Mouse (Mus musculus): Measurements from ENCODE around the gene Tgfb2. TPM values are rescaled to one million over a fixed set of nuclear protein-coding genes. Genes with fewer than 3 reads are reported as not detected.

The Tgfb2 gene
- total RNA-seq (2021) = 10 to 100 TPM; 10.7 to 11.4 TPM
- long read RNA-seq, experiment 1, full-length matches to known transcripts = 1 of 2 reads
- long read RNA-seq, experiment 1, partial matches to known transcripts = 1 of 2 reads
- long read RNA-seq, experiment 1, other reads (novel, unspliced or antisense) = 0 of 2 reads
- long read RNA-seq, experiment 2, full-length matches to known transcripts = 1 of 10 reads
- long read RNA-seq, experiment 2, partial matches to known transcripts = 1 of 10 reads
- long read RNA-seq, experiment 2, other reads (novel, unspliced or antisense) = 8 of 10 reads

DNA sequence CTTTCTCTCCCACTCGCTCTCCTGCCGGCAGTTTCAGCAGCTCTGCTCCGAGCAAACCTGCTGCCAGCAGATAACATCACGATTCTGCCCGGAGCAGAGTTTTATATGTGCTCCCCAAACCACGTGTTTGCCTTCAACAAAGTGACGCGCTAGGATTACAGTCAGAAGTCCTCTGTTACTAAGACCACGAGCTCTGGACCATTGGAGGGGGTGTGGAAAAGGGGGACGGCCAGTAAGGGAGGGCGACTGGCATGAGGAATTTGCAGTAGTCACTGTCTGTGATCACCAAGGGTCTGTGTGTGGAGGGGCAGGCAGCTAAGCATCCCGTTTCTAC is at the start of gene Tgfb2:
Gene Tgfb2, minus strand, starts transcription at position 75 of the 334 bp plus-strand sequence.
- intact Hi-C loops (cut with DNase I) = loop anchor here (5.0 kb wide), 1 partner anchor 99 kb away; no protein-coding TSS in a partner anchor
- DNase-seq = peak in 1 of 2 experiments; percentile 28

DNA sequence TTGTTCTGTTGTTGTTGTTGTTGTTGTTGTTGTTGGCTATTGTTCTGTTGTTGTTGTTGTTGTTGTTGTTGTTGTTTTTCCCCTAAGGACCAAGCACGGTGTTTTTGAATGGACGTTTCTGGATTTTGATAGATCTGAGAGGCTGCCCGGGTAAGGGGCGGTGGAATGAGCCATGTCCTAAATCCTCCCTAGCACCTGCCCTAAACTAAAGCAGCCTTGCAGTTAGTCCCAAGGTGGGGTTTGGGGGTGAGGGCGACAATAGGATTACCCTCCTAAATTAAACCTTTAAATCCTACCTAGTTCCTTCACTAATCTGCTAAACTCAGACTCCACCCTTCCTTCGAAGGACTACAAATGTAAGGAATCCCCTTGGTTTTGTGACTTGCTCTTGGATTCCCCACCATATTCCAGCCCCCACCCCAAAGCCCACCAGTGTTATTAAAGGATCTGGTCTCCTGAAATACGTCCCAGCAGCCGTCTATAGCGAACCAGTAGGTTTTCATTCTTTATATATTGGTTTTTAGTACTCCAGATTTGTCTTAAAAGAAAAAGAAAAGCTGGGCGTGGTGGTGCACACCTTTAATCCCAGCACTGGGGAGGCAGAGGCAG is 44.0 kb upstream of the Tgfb2 start:
- intact Hi-C loops (cut with DNase I) = no loop called here

DNA sequence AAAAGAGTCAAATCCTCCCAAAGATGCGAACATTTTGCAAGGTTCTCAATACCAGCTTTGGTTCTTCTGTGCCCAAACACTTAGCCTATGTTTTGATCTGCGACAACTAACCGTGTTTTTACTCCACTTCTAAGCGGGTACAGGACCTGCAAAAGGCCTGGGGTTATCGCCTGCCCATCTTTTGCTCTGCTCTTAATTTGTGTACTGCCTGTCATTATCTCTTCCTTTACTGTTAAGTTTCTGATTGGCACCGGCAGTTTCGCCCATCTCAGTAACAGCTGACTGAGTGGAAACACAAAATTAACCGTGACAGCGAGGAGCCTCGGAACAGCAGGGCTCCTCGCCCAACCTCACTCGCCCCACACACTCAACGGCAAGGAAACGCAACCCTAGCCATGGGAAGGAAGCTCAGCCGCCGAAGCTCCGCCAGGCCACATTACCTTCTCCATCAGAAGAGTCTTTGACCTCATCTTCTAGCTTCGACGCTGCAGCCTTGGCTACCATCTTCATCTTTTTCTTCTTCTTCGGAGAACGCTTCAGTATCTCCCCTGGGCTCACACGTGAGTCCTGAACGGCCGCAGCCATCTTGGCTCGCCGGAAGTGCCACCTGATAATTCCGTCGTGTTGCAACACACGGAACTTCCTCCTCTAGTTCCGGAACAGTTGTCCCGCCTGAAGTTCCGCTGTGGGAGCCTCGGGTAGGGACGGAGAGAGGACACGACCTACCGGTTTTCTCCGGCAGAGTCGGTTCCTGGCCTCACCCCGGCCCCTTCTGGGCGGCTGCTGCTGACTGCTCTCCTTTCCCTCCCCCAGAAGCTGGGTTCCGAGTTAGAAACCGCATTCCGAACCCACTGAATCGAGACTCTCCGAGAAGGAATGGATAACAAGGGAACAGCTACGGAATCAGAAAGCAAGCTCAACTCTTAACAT is 43.2 kb upstream of the Tgfb2 start, which contains the start of gene Rrp15:
Gene Rrp15, minus strand, starts transcription at position 635 of the 930 bp plus-strand sequence.
- peak; percentile 79 to 85 for DNase-seq
- intact Hi-C loops (cut with DNase I) = no loop called here

More for the DNA sequence above, 44.0 kb upstream of the Tgfb2 start:
- no peak for DNase-seq

DNA sequence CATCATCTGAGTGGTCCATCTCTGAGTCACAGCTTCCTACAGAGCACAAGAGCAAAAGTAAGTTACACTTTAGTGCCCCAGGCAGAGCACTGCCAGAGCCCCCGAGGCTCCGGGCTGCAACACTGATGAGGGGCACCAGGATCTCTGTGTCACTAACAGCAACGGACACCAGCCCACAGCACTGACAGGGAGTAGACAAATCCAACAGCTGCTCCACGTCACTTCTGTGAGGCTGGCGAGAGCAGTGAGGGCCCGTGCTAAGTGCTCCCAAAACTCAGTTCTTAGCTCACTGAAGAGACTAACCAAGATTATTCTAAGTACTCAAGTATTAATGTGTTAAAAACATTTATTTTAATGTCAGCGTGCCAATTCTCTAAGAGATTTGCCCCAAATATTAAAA is 34.0 kb upstream of the Tgfb2 start:
- DNase-seq = no peak
- intact Hi-C loops (cut with DNase I) = no loop called here

DNA sequence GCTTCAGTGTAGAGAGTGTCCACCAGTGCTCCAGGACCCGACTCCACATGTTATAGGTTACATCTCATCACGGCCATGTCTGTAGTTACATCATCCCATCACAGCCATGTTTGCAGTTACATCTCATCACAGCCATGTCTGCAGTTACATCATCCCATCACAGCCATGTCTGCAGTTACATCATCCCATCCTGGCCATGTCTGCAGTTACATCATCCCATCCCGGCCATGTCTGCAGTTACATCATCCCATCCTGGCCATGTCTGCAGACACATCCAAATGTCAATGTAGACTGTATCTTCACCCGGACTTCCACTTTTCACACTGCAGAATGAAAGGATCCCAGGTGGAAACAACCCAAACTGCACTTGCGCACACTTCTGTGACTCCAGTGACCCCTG is 29.7 kb upstream of the Tgfb2 start:
- DNase-seq = no peak
- intact Hi-C loops (cut with DNase I) = no loop called here

DNA sequence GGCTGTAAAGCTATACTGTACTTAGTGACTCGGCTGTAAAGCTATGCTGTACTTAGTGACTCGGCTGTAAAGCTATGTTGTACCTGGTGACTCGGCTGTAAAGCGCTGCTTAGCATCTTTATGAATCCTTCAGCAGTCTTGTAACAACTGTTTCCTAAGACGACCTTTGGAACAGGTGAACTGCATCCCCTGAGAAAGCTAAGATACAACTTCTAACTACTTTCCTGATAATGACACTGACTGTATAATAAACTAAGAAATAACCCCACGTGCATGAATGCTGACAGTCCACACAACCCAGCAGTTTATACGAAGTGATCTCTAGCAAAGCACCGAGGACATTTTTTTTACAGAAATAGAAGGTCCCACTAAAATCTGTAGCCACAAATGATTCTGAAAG is 27.3 kb upstream of the Tgfb2 start:
- intact Hi-C loops (cut with DNase I) = no loop called here
- DNase-seq = no peak

DNA sequence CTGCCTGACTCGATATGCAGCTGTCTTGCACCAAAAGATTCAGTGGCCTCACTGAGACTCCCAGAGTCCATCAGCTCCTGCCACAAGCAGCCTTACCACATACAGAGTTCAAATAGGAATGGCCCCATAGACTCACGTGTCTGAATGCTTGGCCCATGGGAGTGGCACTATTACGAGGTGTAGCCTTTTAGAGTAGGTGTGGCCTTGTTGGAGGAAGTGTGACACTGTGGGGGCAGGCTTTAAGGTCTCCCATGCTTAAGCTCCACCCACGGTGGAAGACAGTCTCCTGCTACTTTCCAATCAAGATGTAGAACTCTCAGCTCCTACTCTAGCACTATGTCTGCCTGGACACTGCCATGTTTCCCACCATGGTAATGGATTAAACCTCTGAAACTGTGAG is 23.0 kb upstream of the Tgfb2 start:
- no peak for DNase-seq
- intact Hi-C loops (cut with DNase I) = no loop called here

DNA sequence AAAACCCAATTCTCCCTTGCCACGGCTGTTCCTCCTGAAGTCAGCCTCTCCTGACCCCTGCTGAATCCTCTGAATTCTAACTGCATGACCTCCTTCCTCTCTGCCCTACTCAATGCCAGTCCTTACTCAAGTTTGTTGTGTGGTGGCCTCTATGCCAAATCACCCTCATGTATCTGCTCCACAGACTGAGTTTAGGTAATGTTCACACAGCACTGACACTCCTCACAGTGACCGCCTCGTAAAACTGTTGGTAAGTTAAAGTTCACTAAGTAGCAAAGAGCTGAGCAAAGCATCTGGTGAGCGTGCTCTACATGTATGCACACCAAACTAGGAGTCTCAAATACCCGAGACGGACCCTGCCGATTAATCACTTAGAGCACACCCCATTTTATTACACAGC is 20.3 kb upstream of the Tgfb2 start:
- DNase-seq = no peak
- intact Hi-C loops (cut with DNase I) = no loop called here

DNA sequence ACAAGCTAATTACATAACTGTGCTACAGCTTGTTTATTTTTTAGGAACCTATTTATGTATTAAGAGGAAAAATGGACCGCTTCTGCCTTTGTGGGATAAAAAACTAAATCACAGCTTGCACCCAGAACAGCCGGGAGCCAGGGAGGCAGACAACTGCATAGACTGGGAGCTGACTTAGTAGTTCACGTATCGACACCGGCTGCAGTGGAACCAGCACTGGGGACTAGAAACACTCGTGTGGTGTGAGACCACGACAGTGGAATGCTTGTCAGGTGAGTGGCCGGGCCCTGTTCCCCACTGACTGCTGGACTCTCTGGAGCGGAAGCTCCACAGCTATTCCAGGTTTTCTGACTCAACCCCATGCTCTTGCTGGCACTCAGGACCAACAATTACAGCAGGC is 16.5 kb upstream of the Tgfb2 start:
- DNase-seq = no peak
- intact Hi-C loops (cut with DNase I) = loop anchor here (5.0 kb wide), 2 partner anchors 480 to 1040 kb away; no protein-coding TSS in a partner anchor

DNA sequence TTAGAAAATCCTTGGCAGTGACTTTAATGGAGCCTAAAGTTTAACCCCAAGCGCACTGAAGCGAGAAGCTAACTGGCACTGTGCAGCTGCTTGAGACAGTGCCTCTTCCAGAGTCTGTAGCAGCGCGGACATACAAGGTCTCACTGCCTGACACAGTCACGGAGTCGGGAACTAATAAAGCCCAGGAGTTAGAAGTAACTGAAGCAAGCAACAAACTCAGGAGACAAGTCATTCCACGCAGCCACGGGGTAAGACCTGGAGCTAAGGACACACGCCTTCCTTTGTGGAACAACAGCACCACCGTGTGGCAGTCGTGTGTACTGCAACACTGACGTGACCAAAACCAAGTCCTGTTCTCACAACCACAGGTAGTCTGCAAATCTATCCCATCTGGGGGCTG is 16.1 kb upstream of the Tgfb2 start:
- intact Hi-C loops (cut with DNase I) = loop anchor here (5.0 kb wide), 2 partner anchors 480 to 1040 kb away; no protein-coding TSS in a partner anchor
- DNase-seq = peak; percentile 76 to 85

DNA sequence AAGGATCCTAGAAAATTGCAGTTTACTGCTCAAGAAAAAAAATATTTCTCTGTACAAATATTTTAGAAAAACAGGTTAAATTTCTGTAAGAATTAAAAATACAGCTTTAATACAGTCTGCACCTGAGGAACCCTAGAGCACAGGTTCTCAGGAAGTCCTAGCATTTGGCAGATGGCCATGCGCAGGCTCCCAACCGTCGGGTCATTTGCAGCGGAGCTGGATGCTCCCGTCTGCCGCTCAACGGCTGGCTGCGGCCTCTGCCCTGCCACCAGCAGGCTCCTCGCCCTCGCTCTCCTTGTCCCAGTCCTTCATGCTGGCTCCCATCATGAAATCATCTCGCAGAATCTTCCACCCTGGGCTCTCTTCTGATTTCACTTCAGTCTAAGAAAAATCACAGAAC is 15.4 kb upstream of the Tgfb2 start:
- intact Hi-C loops (cut with DNase I) = loop anchor here (5.0 kb wide), 2 partner anchors 479 to 1039 kb away; no protein-coding TSS in a partner anchor
- no peak for DNase-seq

DNA sequence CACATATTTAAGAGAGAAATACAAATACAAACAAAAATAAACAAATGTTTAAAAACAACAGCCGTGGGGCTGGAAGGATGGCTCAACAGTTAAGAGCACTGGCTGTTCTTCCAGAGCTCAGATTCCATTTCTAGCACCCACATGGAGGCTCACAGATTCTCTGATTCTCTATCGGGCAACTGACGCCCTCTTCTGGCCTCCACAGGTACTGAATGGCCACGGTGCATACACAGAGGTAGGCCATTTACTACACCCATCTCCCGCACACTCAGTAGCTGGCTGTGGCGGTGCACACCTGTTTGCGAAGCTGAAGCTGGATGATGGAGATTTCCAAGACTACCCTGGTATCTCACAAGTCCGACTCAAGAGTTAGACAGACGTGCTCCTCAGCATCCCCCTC is 13.9 kb upstream of the Tgfb2 start:
- DNase-seq = no peak
- intact Hi-C loops (cut with DNase I) = loop anchor here (5.0 kb wide), 5 partner anchors 477 to 1172 kb away; no protein-coding TSS in a partner anchor

DNA sequence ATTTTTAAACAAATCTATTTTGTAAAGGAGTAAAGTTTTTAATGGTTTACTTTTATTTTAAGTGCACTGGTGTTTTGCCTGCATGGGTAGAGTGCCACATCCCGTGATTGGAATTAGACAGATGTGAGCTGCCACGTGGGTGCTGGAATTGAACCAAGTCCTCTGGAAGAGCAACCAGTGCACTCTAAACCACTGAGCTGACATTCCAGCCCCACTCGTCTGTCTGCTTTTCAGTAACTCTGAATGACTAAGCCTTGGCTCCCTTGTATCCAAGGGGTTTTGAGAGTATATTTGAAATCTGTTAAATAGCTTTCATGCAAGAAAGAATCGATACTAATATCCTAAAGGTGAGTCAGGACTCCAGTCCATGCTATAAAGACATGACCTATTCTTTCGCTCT is 13.1 kb upstream of the Tgfb2 start:
- no peak for DNase-seq
- intact Hi-C loops (cut with DNase I) = loop anchor here (5.0 kb wide), 3 partner anchors 532 to 1172 kb away; no protein-coding TSS in a partner anchor

DNA sequence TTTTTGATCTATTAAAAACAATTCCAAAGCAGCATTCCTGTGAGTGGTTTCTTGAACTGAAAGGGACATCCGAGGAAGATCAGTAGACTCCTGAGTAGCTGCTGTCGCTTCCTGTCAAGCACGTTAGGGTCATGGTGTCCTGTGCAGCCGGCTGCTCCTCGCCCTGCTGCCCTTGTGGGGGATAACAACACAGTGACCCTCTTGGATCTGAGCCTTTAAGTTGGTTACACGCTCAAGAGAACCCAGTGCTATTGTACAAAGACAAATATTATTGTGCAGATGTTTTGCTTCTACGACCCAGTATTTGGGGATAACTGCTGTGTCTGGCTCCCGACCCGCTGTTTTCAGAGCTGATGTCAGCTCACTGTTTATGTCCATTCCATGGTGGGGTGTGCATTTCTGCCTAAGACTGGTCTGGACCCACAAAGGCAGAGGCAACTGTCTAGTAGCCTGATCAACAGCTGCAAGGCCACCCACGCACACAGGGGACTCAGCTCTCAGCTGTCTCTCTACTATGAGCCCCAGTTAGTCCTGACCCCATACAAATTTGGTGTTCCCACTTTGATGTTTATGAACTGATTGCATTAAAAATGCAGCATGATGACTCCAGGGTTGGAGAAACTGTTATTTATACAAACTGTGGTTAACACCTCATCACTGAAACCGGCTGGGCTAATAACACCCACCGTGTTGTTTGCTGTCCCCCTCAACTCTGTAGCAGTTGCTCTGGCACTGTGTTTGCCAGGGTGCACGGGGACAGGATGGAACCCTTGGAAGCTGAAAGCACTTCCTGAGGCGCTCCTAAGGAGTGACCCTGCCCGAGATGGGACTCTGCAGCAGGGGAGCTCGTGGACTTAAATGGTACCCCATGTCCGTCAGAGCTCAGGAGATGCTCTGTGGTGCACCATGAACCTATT is 9.4 kb upstream of the Tgfb2 start:
- intact Hi-C loops (cut with DNase I) = loop anchor here (5.0 kb wide), 3 partner anchors 528 to 1168 kb away; no protein-coding TSS in a partner anchor

DNA sequence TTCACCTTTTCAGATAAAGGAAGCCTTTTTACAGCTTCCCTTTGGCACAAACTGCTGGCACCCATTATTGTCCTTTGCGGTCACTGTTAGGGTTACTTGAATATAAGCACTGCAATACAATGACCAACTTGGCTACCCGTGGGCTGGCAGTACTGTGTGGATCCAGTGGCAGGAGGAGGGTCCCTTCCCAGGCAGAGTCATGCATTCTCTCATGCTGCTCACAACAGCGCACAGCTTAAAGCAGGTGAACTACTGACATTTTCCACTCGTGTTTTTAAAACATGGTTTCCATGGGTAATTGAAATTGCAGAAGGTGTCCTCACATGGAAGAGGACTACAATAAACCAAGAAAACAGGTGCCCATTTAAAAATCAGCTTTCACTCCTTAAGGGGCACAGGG is 8.4 kb upstream of the Tgfb2 start:
- DNase-seq = no peak
- intact Hi-C loops (cut with DNase I) = no loop called here

More for the DNA sequence above, 9.4 kb upstream of the Tgfb2 start:
- no peak for DNase-seq

DNA sequence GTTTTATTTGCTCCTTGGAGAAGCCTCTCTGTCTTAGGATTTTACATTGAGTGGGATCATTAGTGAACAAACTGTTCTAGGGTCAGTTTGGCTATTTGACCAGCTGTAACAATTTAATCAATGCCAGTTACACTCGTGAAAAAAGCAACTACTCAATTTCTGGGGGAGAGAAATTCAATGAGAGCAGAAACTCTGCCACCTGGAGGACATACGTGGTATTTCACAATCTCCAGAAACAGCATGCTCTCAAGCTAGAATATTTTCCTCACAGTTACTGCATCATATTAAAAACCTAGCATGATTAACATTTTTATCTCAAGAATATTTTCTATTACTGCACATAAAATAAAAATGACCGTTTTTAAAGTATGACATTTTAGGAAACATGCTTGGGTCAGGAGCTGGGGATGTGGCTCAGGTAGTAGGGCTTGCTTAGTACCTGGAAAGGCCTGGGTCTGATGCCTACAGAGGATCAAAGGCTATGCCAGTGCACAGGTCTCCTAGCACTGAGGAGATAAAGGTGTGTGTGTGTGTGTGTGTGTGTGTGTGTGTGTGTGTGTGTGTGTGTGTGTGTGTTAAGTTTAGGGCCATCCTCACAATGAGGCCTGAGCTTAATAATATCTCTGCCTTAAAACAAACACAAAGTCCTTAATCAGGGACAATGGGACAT is 7.1 kb upstream of the Tgfb2 start:
- no peak for DNase-seq
- intact Hi-C loops (cut with DNase I) = no loop called here

DNA sequence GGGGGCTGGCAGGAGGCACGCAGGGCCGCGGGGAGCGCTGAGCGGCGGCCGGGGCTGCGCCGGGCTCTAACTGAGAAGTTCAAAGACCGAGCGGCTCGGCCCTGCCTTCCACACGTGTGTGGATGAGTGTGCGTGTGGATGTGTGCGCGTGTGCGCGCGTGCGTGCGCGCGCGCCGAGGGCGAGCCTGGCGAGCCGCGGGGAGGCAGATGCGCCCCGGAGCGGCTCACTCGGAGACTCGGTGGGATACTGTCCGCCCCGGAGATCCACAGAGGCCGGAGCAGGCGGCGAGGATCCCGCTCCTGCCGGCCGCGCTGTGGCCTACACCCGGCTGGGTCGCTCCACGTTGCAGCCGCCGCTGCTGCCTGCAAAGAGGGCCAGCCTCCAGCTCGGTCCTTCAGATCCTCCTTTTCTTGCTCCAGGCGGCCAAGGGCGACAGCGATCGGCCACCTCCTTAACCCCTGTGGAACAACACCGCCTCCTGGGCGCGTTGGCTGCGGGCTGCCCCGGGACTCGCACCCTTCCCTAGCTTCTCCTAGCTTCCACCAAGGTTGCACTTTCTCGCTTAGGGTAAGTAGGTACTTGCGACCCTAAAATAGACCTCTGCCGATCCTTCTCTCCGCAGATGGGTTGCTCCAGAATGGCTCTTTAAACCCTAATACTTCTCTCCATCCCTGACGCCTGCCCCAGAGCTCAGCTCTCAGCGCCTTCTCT is 430 bp downstream of the Tgfb2 start:
- peak; percentile 68 to 75 for DNase-seq
- intact Hi-C loops (cut with DNase I) = loop anchor here (5.0 kb wide), 1 partner anchor 98 kb away; no protein-coding TSS in a partner anchor

DNA sequence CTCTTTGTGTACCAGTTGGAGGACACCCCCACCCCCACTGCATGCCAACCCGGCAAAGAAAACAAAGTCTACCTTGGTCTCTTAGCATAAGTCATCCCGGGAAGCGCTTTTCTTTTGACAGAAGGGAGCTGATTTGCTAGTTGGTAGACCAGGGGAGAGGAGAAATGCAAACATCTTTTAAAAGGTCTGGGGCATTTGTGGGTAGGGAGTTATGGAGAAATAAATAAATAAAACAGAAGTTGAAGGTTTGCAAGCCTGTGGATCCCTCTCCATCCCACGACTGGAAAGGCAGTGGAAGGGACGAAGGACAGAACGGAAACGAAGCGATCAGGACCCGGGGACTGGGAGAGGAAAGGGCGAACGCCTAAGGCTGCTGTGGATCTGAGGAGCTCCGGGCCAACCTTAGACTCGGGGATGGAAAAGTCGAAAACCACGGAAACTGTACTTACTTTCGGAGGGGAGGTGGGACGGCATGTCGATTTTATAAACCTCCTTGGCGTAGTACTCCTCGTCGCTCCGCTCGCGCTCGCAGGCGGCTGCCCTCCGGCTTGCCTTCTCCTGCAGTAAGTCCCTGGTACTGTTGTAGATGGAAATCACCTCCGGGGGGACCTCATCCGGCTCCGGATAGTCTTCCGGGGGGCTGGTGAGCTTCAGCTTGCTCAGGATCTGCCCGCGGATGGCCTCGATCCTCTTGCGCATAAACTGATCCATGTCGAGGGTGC is 1.6 kb downstream of the Tgfb2 start:
- peak in 1 of 2 experiments; percentile 58 for DNase-seq
- intact Hi-C loops (cut with DNase I) = loop anchor here (5.0 kb wide), 2 partner anchors 47 to 117 kb away; no protein-coding TSS in a partner anchor
